Mouse (Mus musculus): ENCODE data around the gene Rab5b. TPM values are rescaled to one million over a fixed set of nuclear protein-coding genes. Genes with fewer than 3 reads are reported as not detected.

Rab5b gene
- polyA plus RNA-seq (2015; fragmentation: Nextera tagmentation; extraction: Ambion mirVana) = 35.9 and 37.8 TPM in 2 replicates

DNA sequence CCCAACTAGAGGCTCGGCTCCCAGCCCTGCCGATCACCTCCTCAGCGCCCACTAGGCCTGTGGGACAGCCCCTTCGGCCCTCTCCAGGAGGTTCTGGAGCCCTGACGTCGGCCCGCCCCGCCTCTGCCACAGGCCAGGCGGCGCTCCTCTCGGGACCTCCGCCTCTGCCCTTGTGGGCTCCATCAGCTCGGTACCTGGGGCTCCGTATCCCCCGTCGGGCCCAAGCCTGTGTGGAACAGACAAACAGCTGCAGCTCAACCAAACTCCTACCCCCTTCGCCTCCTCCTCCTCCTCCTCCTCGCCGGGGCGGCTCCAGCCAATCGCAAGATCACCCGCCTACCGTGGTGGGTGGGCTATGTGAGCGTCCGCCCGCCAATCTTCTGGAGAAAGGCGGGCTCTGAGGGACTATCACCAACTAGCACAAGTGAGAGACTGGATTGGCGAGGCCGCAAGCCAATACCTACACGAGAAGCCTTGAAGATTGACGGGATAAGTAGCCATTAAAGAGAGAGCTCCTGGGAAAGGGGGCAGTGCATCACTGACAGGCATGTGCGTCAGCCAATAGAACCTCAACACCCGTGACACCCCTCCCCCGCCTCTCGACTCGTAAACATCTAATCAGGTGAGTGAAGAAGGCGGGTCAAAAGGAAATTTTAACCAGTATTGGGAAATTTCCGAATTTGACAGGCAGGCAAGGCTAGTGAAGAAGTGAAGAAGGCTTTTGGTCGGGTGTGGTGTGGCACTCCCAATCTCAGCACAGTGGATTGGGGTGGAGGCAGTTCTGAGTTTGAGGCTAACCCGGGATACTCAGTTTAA lies at the start of gene Rab5b:
TSS of gene Rab5b (minus strand) at position 273 of the 816 bp plus-strand sequence.
- peak; percentile 28; the same call in 1 of the 2 replicates for TF ChIP-seq CTCF (IDR thresholded peaks at IDR 0.05; ENCODE audit: low read depth)
- H3K9ac ChIP-seq (ENCODE audit: low read depth, low read length) = peak within 1 kb of the TSS; percentile 93
- peak; percentile 99 for ATAC-seq
- H3K9me3 ChIP-seq (ENCODE audit: control insufficient read depth) = no peaks in the 10 kb centered on the region
- WGBS = 1% methylated on average over 40 of the region's 40 CpGs
- H3K27ac ChIP-seq (ENCODE audit: low read depth, low read length) = peak within 1 kb of the TSS; percentile 92
- peak within 1 kb of the TSS; percentile 74 for H3K4me2 ChIP-seq (replicated peaks; ENCODE audit: low read depth)
- H3K27me3 ChIP-seq (replicated peaks; ENCODE audit: control insufficient read depth, insufficient read depth, low read length) = no peaks in the 10 kb centered on the region
- H3K36me3 ChIP-seq (ENCODE audit: control insufficient read depth, insufficient read depth) = peaks cover 6% of the 10 kb centered on the region; the same call in 1 of the 2 replicates
- 0 out of 2 replicates have a peak, but pooled peaks cover 3% of the 10 kb centered on the region for H3K4me1 ChIP-seq (replicated peaks; ENCODE audit: control insufficient read depth, insufficient read depth, low read length)
- peak within 1 kb of the TSS; percentile 91 for H3K4me3 ChIP-seq (ENCODE audit: low read depth, low read length)

- Histone ChIP-seq H3K4me2 (replicated peaks; ENCODE audit: low read depth) (peak within 1 kb of the TSS; percentile 93), H3K27me3 (replicated peaks; ENCODE audit: control insufficient read depth, insufficient read depth, low read length) (no peaks in the 10 kb centered on the region), H3K9ac (ENCODE audit: low read depth, low read length) (peak within 1 kb of the TSS; percentile 64), H3K36me3 (ENCODE audit: control insufficient read depth, insufficient read depth) (no peaks in the 10 kb centered on the region), H3K4me3 (ENCODE audit: low read depth, low read length) (peak within 1 kb of the TSS; percentile 64), H3K9me3 (ENCODE audit: control insufficient read depth) (no peaks in the 10 kb centered on the region), H3K4me1 (replicated peaks; ENCODE audit: control insufficient read depth, insufficient read depth, low read length) (peaks cover 9% of the 10 kb centered on the region; the same call in 1 of the 2 replicates), H3K27ac (ENCODE audit: low read depth, low read length) (peak within 1 kb of the TSS; percentile 86)
- WGBS = 26% methylated on average over 18 of the region's 18 CpGs
- TF ChIP-seq CTCF (IDR thresholded peaks at IDR 0.05; ENCODE audit: low read depth) = peak; percentile 49
- 0 out of 2 replicates have a peak, but pooled peaks have one; percentile 8 for ATAC-seq
Measured at GRCm38 (mm10) chr10:128744680-128745601, 48.9 kb upstream of the Rab5b start, which contains the start of gene Dgka. Gene Dgka (minus strand): TSS chr10:128744855.

DNA sequence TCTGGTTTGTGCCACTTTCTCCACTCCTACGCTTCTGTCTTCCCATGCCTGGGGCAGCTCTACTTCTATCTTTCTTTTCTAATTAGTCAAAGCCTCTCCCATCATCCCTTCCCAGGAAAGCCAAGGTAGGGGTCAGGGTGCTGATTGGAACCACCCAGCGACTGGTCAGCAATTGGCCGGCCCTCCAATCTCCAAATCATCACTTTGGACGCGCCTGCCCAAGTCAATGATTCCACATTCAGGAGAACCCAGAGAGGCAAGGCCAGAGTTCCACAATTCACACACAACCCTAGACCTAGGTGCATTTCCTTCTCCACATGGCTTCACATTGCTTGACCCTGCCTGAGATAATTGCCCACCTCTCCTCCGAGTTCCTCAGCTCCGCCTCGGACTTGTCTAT lies 48.1 kb upstream of the Rab5b start:
- Histone ChIP-seq H3K4me1 (replicated peaks; ENCODE audit: control insufficient read depth, insufficient read depth, low read length) (peaks cover 9% of the 10 kb centered on the region; the same call in 1 of the 2 replicates), H3K27ac (ENCODE audit: low read depth, low read length) (peak overlapping the region; percentile 86), H3K4me3 (ENCODE audit: low read depth, low read length) (peak overlapping the region; percentile 64), H3K36me3 (ENCODE audit: control insufficient read depth, insufficient read depth) (no peaks in the 10 kb centered on the region), H3K9ac (ENCODE audit: low read depth, low read length) (peak overlapping the region; percentile 64), H3K9me3 (ENCODE audit: control insufficient read depth) (no peaks in the 10 kb centered on the region), H3K27me3 (replicated peaks; ENCODE audit: control insufficient read depth, insufficient read depth, low read length) (no peaks in the 10 kb centered on the region), H3K4me2 (replicated peaks; ENCODE audit: low read depth) (peak overlapping the region; percentile 93)
- no peak for TF ChIP-seq CTCF (IDR thresholded peaks at IDR 0.05; ENCODE audit: low read depth)
- no peak; the same call in 1 of the 2 replicates for ATAC-seq
- WGBS = 27% methylated on average over 8 of the region's 8 CpGs

GRCm38 (mm10) chr10:128743791-128744191 lies 47.7 kb upstream of the Rab5b start:
- under 1% methylated on average over 37 of the region's 37 CpGs for WGBS
- H3K27ac ChIP-seq (ENCODE audit: low read depth, low read length) = peak overlapping the region; percentile 86
- H3K36me3 ChIP-seq (ENCODE audit: control insufficient read depth, insufficient read depth) = no peaks in the 10 kb centered on the region
- no peaks in the 10 kb centered on the region for H3K9me3 ChIP-seq (ENCODE audit: control insufficient read depth)
- peak overlapping the region; percentile 93 for H3K4me2 ChIP-seq (replicated peaks; ENCODE audit: low read depth)
- TF ChIP-seq CTCF (IDR thresholded peaks at IDR 0.05; ENCODE audit: low read depth) = no peak
- H3K9ac ChIP-seq (ENCODE audit: low read depth, low read length) = peak overlapping the region; percentile 64
- H3K27me3 ChIP-seq (replicated peaks; ENCODE audit: control insufficient read depth, insufficient read depth, low read length) = no peaks in the 10 kb centered on the region
- H3K4me1 ChIP-seq (replicated peaks; ENCODE audit: control insufficient read depth, insufficient read depth, low read length) = peaks cover 7% of the 10 kb centered on the region; the same call in 1 of the 2 replicates
- peak; percentile 14; the same call in 1 of the 2 replicates for ATAC-seq
- peak overlapping the region; percentile 64 for H3K4me3 ChIP-seq (ENCODE audit: low read depth, low read length)

DNA sequence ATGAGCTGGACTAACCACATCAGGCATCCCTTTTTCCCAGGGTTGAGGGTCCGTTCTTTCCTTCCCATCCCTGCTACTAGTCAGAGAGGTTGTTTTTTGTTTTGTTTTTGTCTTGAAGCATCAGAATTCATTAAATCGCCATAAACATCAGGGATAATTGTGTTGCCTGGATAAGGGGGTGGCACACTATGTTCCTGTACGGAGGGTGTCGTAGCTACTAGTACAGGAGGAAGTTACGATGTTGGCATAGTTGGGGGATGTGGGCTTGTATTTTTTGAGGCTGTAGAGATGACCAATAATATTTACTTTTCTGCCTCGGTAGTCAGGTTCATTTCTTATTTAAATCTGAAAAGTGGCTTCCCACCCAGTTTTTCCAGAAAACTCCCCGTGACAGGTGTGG lies 47.2 kb upstream of the Rab5b start:
- Histone ChIP-seq H3K4me3 (ENCODE audit: low read depth, low read length) (peak overlapping the region; percentile 64), H3K9ac (ENCODE audit: low read depth, low read length) (peak overlapping the region; percentile 64), H3K27me3 (replicated peaks; ENCODE audit: control insufficient read depth, insufficient read depth, low read length) (no peaks in the 10 kb centered on the region), H3K4me1 (replicated peaks; ENCODE audit: control insufficient read depth, insufficient read depth, low read length) (peaks cover 6% of the 10 kb centered on the region; the same call in 1 of the 2 replicates), H3K4me2 (replicated peaks; ENCODE audit: low read depth) (peak overlapping the region; percentile 93), H3K9me3 (ENCODE audit: control insufficient read depth) (no peaks in the 10 kb centered on the region), H3K27ac (ENCODE audit: low read depth, low read length) (peak overlapping the region; percentile 86), H3K36me3 (ENCODE audit: control insufficient read depth, insufficient read depth) (no peaks in the 10 kb centered on the region)
- no peak for ATAC-seq
- TF ChIP-seq CTCF (IDR thresholded peaks at IDR 0.05; ENCODE audit: low read depth) = no peak
- 4% methylated on average over 7 of the region's 7 CpGs for WGBS
